Mouse (Mus musculus): Measurements from ENCODE around the gene Gm4869. TPM values are rescaled to one million over a fixed set of nuclear protein-coding genes. Genes with fewer than 3 reads are reported as not detected.
"Not testable (repeated sequence)": the region's sequence is repeated elsewhere in the genome, so short reads cannot be mapped to it uniquely, and the experiment has no call there.

Gm4869 gene
- polyA plus RNA-seq, 1 experiment, result not detected

DNA sequence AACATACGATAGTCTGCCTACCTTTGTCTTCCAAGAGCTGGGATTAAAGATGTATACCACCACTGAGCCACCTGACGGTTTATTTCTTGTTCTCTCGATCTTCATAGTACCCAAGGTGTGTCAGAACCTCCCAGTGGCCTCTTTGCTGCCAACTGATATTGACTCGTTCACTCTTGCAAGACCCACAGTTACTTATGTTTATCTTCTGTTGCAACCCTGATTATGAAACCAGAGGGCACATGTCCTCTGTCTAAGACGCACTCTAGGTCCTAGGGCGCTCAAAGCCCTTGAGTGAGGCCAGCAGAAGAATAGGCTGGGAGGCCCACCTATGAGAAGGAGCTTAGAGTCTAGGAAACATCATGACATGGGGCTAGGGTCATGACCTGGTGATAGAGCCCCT, 55.3 kb downstream of the Gm4869 start:
- Histone ChIP-seq H3K4me1 (ENCODE audit: control insufficient read depth) (peaks cover 48% of the 10 kb centered on the region), H3K9me3 (ENCODE audit: control insufficient read depth, low read length) (no peaks in the 10 kb centered on the region; the same call in 1 of the 2 replicates), H3K4me3 (replicated peaks) (no peak overlapping the region)

DNA sequence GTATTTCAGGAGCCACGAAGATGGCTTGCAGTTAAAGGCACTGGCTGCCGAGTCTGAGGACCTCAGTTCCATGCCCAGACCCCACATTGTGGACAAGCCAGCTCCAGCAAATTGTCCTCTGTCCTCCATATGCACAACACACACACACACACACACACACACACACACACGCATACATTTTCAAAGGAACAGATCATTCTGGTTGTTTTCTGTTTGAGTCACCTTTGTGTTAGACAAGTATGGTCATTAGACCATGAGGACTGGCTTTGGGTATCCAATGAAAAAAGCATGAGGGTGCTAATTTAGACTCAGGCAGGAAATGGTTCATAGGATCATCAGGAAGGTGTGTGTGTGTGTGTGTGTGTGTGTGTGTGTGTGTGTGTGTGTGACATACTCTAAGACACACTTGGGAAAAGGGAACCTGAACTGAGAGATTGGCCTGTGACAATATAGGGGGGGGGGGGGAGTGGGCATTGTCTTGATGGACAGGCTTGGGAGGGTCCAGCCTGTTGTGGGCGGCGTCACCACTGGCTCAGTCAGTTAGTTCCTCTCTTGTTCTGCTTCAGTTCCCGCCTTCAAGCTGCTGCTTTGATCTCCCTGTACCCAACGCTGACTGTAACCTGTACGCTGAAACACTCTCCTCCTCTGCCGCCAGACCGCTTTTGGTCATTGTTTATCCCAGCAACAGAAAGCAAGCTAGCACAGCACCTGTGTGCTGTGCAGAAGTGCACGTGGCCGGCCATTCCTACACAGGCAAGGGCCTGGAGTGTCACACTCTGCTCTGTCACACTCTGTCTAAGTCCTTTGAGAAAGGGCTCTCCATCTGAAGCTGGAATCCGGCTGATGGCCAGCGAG, 56.8 kb downstream of the Gm4869 start:
- peak overlapping the region; percentile 7 for H3K4me3 ChIP-seq (replicated peaks)

More for the DNA sequence above, 55.3 kb downstream of the Gm4869 start:
- H3K36me3 ChIP-seq (ENCODE audit: control insufficient read depth), result no peaks in the 10 kb centered on the region
- no peak for TF ChIP-seq GATA1 (IDR thresholded peaks at IDR 0.05; ENCODE audit: low read length)
- no peak for TF ChIP-seq TAL1 (IDR thresholded peaks at IDR 0.05; ENCODE audit: low read length)
- H3K27me3 ChIP-seq (ENCODE audit: control insufficient read depth), result no peaks in the 10 kb centered on the region

DNA sequence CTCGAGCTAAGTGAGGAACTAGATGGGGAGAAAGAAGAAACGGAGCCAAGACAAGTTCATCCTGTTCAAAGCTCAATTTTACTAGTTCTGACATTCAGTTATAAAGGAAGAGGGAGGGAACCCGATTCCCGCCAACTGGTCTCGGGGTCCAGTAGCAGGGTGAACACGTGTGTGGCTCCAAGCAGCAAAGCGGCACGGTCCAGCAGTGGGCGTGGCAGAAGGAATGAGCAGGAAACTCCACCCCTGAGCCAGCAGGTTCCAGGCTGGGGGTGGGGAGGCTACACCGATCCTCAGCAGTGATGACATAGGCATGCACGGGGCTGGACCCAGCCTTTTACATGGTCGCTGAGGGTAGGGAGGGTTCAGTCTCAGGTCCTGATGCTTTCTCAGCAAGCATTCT, 57.5 kb downstream of the Gm4869 start:
- H3K27me3 ChIP-seq (ENCODE audit: control insufficient read depth); H3K36me3 ChIP-seq (ENCODE audit: control insufficient read depth); H3K9me3 ChIP-seq (ENCODE audit: control insufficient read depth, low read length): not testable (repeated sequence)
- H3K4me3 ChIP-seq (replicated peaks), result peak overlapping the region; percentile 33
- peaks cover 70% of the 10 kb centered on the region for H3K4me1 ChIP-seq (ENCODE audit: control insufficient read depth)

More for the DNA sequence above, 56.8 kb downstream of the Gm4869 start:
- TF ChIP-seq TAL1 (IDR thresholded peaks at IDR 0.05; ENCODE audit: low read length) (no peak), GATA1 (IDR thresholded peaks at IDR 0.05; ENCODE audit: low read length) (no peak)
- Histone ChIP-seq H3K4me1 (ENCODE audit: control insufficient read depth) (peaks cover 63% of the 10 kb centered on the region), H3K36me3 (ENCODE audit: control insufficient read depth) (no peaks in the 10 kb centered on the region), H3K27me3 (ENCODE audit: control insufficient read depth) (no peaks in the 10 kb centered on the region), H3K9me3 (ENCODE audit: control insufficient read depth, low read length) (no peaks in the 10 kb centered on the region; the same call in 1 of the 2 replicates)

DNA sequence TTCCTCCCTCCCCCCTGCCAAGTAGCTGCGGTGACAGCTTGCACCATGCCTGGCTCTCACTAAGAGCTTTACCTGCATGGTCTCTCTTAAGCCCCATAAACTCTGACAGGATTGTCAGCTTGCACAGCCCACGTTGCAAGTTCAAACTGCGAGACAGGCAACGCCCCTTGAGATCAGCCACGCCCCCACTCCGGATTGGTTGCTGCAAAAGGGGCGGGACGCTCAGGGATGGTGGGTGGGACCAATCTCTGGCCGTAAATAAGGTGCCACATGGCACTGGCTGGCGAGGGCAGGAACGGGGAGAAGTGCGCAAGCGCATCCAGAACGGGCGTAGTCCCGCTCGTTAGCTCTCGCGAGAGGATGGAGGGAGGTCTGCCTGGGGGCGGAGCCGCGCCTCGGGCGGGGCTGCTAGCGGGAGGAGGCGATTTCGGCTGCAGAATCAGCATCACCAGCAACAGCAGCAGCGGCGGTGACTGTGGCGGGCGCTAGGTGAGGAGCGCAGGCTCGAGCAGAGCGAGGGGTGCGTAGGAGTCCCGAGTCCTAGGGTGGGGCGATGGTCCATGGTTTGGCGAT, 59.8 kb downstream of the Gm4869 start, which contains the start of gene Chst12:
Chst12 (plus strand) TSS at position 343 of the 573 bp plus-strand sequence.
- TF ChIP-seq GATA1 (IDR thresholded peaks at IDR 0.05; ENCODE audit: low read length) (no peak), TAL1 (IDR thresholded peaks at IDR 0.05; ENCODE audit: low read length) (no peak)
- peak within 1 kb of the TSS; percentile 64 for H3K4me3 ChIP-seq (replicated peaks)
- H3K27me3 ChIP-seq (ENCODE audit: control insufficient read depth), result no peaks in the 10 kb centered on the region
- no peaks in the 10 kb centered on the region for H3K36me3 ChIP-seq (ENCODE audit: control insufficient read depth)
- no peaks in the 10 kb centered on the region; the same call in 1 of the 2 replicates for H3K9me3 ChIP-seq (ENCODE audit: control insufficient read depth, low read length)
- H3K4me1 ChIP-seq (ENCODE audit: control insufficient read depth), result peaks cover 84% of the 10 kb centered on the region

DNA sequence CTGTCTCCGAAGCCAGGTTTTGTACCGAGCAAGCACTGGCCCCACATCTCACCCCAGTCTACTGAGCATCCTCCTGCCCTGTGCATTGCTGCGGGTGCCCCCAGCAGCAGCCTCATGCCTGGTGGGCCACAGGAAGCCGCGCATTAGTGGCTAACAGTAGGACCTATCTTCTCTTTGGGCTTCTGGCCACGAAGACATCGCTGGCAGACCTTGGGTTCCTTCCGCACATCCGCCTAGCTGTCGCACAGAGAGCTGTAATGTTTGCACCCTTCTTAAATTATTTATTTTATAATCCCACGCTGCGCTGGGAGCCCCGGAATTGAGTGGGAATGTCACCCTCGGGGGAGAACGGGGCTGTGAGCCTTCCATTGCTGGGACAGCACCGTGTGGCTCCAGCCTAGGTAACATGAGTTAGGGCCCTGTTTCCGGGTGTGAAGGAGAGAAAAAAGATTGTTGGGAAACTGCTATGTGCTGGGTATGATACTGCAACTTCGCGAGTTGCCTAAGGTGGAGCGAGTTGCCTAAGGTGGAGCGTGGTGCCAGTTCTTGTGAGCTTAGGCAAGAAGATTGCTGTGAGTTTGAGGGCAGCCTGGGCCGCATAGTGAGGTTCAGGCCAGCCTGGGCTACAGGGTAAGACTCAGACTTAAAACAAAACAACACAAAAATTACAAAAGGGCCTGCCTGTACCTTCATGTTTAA, 60.8 kb downstream of the Gm4869 start:
- Histone ChIP-seq H3K4me1 (ENCODE audit: control insufficient read depth) (peaks cover 78% of the 10 kb centered on the region), H3K36me3 (ENCODE audit: control insufficient read depth) (no peaks in the 10 kb centered on the region), H3K9me3 (ENCODE audit: control insufficient read depth, low read length) (no peaks in the 10 kb centered on the region; the same call in 1 of the 2 replicates), H3K27me3 (ENCODE audit: control insufficient read depth) (no peaks in the 10 kb centered on the region), H3K4me3 (replicated peaks) (peak overlapping the region; percentile 64)
- TF ChIP-seq TAL1 (IDR thresholded peaks at IDR 0.05; ENCODE audit: low read length) (no peak), GATA1 (IDR thresholded peaks at IDR 0.05; ENCODE audit: low read length) (no peak)

DNA sequence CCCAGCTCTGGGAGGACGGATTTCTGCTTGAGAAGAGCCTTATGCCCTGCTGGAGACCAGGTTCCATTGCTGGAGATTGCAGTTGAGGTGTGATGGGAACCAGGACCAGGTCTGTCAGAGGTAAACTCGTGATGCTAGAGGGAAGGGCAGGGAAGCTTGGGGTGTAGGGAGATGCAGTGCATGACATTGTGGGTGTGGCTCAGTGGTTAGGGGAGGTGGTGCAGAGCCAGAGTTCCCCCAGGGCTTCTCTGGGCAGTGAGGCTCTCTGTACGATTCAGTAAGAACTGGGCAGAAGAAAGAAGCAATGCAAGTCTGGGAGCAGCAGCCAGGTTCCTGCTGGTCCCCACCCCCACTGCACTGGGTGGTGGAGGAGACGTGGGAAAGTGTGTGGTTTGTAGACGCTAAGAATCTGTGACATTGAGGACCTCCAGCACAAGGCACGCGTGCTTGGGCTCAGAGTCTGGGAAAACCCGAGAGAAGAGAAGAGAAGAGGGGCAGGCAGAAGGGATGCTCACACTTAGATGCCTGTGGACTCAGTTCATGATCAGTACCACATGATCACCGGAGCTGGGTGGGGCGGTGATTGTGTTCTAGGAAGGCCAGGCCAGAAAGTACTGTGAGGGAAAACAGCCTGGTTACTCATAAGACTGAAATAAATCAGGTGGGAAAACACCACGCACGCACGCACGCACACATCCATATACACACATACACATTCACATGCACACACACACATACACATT, 62.2 kb downstream of the Gm4869 start:
- H3K4me3 ChIP-seq (replicated peaks), result no peak overlapping the region
- no peaks in the 10 kb centered on the region; the same call in 1 of the 2 replicates for H3K9me3 ChIP-seq (ENCODE audit: control insufficient read depth, low read length)
- peaks cover 64% of the 10 kb centered on the region for H3K4me1 ChIP-seq (ENCODE audit: control insufficient read depth)
- TF ChIP-seq GATA1 (IDR thresholded peaks at IDR 0.05; ENCODE audit: low read length), result no peak
- no peak for TF ChIP-seq TAL1 (IDR thresholded peaks at IDR 0.05; ENCODE audit: low read length)
- H3K27me3 ChIP-seq (ENCODE audit: control insufficient read depth), result no peaks in the 10 kb centered on the region
- no peaks in the 10 kb centered on the region for H3K36me3 ChIP-seq (ENCODE audit: control insufficient read depth)

DNA sequence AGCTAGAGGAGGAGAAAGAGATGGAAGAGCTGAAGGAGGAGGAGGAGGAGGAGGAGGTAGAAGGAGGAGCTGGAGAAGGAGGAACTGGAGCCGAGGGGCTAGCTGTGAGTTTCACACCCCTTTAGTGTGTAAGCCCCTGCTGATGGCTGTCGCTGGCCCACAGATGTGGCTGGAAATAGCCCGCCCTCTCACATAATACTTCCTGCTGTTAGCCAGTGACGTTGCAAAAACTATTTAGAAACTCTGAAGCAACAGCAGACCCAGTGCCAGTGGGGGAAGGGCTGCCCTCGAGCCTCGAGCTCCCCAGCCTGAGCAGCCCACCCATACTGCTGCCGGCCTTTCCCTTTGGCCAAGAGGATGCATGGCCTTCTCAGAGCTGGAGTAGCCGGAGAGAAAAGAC, 63.2 kb downstream of the Gm4869 start:
- Histone ChIP-seq H3K36me3 (ENCODE audit: control insufficient read depth) (no peaks in the 10 kb centered on the region), H3K4me1 (ENCODE audit: control insufficient read depth) (peaks cover 54% of the 10 kb centered on the region), H3K9me3 (ENCODE audit: control insufficient read depth, low read length) (no peaks in the 10 kb centered on the region; the same call in 1 of the 2 replicates), H3K4me3 (replicated peaks) (peak overlapping the region; percentile 6), H3K27me3 (ENCODE audit: control insufficient read depth) (no peaks in the 10 kb centered on the region)
- no peak for TF ChIP-seq GATA1 (IDR thresholded peaks at IDR 0.05; ENCODE audit: low read length)
- no peak for TF ChIP-seq TAL1 (IDR thresholded peaks at IDR 0.05; ENCODE audit: low read length)

DNA sequence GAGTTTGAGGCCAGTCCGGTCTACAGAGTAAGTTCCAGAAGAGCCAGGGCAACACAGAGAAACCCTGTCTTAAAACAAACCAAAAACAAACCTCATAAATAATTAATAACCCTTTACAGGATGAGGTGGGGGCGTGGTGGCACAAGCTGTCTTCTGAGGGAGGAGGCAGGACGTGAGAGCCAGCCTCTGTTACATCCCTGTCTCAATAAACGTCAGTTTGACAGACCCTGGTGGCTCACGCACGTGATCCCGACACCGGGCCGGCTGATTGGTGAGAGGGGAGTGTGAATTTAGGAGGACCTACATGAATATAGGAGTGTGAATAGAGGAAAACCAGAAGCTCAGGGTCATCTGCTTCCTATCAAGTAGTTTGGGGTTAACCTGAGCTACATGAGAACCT, 63.8 kb downstream of the Gm4869 start:
- Histone ChIP-seq H3K27me3 (ENCODE audit: control insufficient read depth) (no peaks in the 10 kb centered on the region), H3K4me3 (replicated peaks) (no peak overlapping the region), H3K36me3 (ENCODE audit: control insufficient read depth) (no peaks in the 10 kb centered on the region), H3K4me1 (ENCODE audit: control insufficient read depth) (peaks cover 51% of the 10 kb centered on the region), H3K9me3 (ENCODE audit: control insufficient read depth, low read length) (no peaks in the 10 kb centered on the region; the same call in 1 of the 2 replicates)
- no peak for TF ChIP-seq GATA1 (IDR thresholded peaks at IDR 0.05; ENCODE audit: low read length)
- TF ChIP-seq TAL1 (IDR thresholded peaks at IDR 0.05; ENCODE audit: low read length), result no peak
